Mouse (Mus musculus): ENCODE data around the gene Elp5. TPM values are rescaled to one million over a fixed set of nuclear protein-coding genes. Genes with fewer than 3 reads are reported as not detected.

The Elp5 gene
- polyA plus RNA-seq, 1 experiment from 2014 or later, result 124 TPM

DNA sequence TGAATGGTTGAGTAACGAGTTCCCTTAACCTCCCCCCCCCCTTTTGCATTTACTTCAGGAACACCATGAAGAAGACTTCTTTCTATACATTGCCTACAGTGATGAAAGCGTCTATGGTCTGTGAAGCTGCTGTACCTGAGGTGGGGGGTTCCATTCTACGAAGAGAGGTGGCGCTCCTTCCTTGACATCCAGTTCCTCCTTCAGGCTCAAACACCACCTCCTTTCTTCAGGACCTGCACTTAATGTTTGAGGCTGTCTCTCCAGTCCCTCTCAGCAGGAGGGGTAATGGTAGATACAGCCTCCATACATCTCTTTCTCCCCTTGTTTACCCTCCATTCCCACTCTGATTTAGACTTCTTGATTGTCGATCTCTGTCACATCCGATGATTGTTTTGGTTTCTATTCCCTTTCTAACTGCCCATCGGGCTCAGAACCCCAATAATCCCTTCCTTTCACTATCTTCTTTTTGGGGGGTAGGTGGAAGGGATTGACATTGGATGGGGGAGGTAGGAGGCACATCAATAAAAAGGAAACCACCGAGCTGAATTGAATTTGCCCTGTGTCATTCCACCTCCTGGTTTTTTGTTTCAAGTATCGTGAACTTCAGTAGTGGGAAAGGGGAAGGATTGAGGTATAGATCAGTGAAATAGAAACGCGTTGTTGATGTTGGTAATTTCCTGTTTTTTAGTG lies 12.2 kb upstream of the Elp5 start:
- Histone ChIP-seq H3K9ac (replicated peaks; ENCODE audit: low read length) (no peak overlapping the region), H3K9me3 (ENCODE audit: low read length) (no peaks in the 10 kb centered on the region), H3K4me2 (replicated peaks; ENCODE audit: low read depth, low read length) (peak overlapping the region; percentile 50), H3K36me3 (ENCODE audit: insufficient read depth, low read length) (peaks cover 34% of the 10 kb centered on the region), H3K27me3 (ENCODE audit: insufficient read depth, low read length) (no peaks in the 10 kb centered on the region), H3K4me1 (ENCODE audit: insufficient read depth, low read length) (peaks cover 32% of the 10 kb centered on the region), H3K4me3 (ENCODE audit: low read length) (peak overlapping the region; percentile 98; the same call in 1 of the 2 replicates), H3K27ac (ENCODE audit: low read length) (no peak overlapping the region)
- WGBS, result 88% methylated on average over 11 of the region's 11 CpGs
- no peak for ATAC-seq (ENCODE audit: low FRiP score, low TSS enrichment)

DNA sequence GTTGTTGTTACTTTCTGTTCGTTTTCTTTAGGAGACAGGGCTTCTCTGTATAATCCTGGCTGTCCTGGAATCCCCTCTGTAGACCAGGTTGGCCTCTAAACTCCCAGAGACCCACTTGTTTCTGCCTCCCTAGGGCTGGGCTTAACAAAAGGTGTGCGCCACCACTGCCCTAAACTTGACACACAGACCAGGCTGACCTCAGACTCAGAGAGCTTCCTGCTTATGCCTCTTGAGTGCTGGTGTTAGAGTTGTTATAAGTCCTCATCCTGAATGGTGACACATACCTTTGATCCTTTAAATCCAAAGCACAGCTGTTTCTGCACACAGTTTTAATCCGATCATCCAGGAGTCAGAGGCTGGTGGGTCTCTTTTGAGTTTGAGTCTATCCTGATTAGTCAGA lies 10.6 kb upstream of the Elp5 start:
- Histone ChIP-seq H3K27ac (ENCODE audit: low read length) (no peak overlapping the region), H3K9ac (replicated peaks; ENCODE audit: low read length) (peak overlapping the region; percentile 94; the same call in 1 of the 2 replicates), H3K27me3 (ENCODE audit: insufficient read depth, low read length) (no peaks in the 10 kb centered on the region), H3K36me3 (ENCODE audit: insufficient read depth, low read length) (peaks cover 31% of the 10 kb centered on the region), H3K4me2 (replicated peaks; ENCODE audit: low read depth, low read length) (peak overlapping the region; percentile 71), H3K4me3 (ENCODE audit: low read length) (no peak overlapping the region), H3K9me3 (ENCODE audit: low read length) (no peaks in the 10 kb centered on the region), H3K4me1 (ENCODE audit: insufficient read depth, low read length) (peaks cover 29% of the 10 kb centered on the region)
- no peak for ATAC-seq (ENCODE audit: low FRiP score, low TSS enrichment)
- 88% methylated on average over 3 of the region's 3 CpGs for WGBS

DNA sequence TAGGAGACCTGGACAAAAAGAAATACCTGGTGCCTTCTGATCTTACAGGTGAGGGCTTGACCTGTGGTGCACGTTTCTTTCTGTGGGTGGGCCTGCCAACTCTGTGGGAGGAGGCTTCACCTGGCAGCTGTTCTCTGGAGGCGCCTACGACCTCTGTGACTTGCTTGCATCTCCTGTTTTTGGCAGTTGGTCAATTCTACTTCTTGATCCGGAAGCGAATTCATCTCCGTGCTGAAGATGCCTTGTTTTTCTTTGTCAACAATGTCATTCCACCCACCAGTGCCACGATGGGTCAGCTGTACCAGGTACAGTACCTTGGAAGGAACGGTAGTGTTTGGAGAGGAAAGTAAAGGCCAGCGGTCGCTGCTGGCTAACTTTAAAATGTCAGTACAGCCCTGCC lies 10.1 kb upstream of the Elp5 start:
- H3K9ac ChIP-seq (replicated peaks; ENCODE audit: low read length), result peak overlapping the region; percentile 94

DNA sequence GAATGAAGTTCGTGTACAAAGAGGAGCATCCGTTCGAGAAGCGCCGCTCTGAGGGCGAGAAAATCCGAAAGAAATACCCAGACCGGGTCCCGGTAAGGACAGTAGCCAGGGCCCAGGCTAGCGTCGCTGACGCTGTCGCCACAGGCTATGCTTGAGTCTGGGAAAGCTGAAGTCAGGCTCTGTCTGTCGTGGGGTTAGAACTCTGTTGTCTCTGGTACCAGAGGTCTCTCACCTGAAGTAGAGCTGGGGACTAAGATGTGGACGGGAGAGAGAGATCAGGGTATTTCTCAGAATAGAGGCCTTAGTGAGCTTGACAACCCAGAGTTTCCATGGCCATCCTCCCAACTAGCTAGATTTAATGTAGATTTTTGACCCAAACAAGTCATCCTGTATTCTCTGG lies 9.4 kb upstream of the Elp5 start:
- Histone ChIP-seq H3K27ac (ENCODE audit: low read length) (peak overlapping the region; percentile 96), H3K4me3 (ENCODE audit: low read length) (peak overlapping the region; percentile 95), H3K9ac (replicated peaks; ENCODE audit: low read length) (peak overlapping the region; percentile 94), H3K4me2 (replicated peaks; ENCODE audit: low read depth, low read length) (peak overlapping the region; percentile 71), H3K4me1 (ENCODE audit: insufficient read depth, low read length) (peaks cover 21% of the 10 kb centered on the region), H3K27me3 (ENCODE audit: insufficient read depth, low read length) (no peaks in the 10 kb centered on the region), H3K36me3 (ENCODE audit: insufficient read depth, low read length) (peaks cover 30% of the 10 kb centered on the region), H3K9me3 (ENCODE audit: low read length) (no peaks in the 10 kb centered on the region)
- ATAC-seq (ENCODE audit: low FRiP score, low TSS enrichment), result peak; percentile 5; the same call in 1 of the 2 replicates
- 0% methylated on average over 15 of the region's 15 CpGs for WGBS

More for the DNA sequence above, 10.1 kb upstream of the Elp5 start:
- H3K4me3 ChIP-seq (ENCODE audit: low read length), result peak overlapping the region; percentile 95
- H3K27ac ChIP-seq (ENCODE audit: low read length), result no peak overlapping the region
- 80% methylated on average over 10 of the region's 10 CpGs for WGBS
- ATAC-seq (ENCODE audit: low FRiP score, low TSS enrichment), result no peak
- peaks cover 26% of the 10 kb centered on the region for H3K36me3 ChIP-seq (ENCODE audit: insufficient read depth, low read length)
- no peaks in the 10 kb centered on the region for H3K27me3 ChIP-seq (ENCODE audit: insufficient read depth, low read length)
- peak overlapping the region; percentile 71 for H3K4me2 ChIP-seq (replicated peaks; ENCODE audit: low read depth, low read length)
- H3K9me3 ChIP-seq (ENCODE audit: low read length), result no peaks in the 10 kb centered on the region
- H3K4me1 ChIP-seq (ENCODE audit: insufficient read depth, low read length), result peaks cover 23% of the 10 kb centered on the region

DNA sequence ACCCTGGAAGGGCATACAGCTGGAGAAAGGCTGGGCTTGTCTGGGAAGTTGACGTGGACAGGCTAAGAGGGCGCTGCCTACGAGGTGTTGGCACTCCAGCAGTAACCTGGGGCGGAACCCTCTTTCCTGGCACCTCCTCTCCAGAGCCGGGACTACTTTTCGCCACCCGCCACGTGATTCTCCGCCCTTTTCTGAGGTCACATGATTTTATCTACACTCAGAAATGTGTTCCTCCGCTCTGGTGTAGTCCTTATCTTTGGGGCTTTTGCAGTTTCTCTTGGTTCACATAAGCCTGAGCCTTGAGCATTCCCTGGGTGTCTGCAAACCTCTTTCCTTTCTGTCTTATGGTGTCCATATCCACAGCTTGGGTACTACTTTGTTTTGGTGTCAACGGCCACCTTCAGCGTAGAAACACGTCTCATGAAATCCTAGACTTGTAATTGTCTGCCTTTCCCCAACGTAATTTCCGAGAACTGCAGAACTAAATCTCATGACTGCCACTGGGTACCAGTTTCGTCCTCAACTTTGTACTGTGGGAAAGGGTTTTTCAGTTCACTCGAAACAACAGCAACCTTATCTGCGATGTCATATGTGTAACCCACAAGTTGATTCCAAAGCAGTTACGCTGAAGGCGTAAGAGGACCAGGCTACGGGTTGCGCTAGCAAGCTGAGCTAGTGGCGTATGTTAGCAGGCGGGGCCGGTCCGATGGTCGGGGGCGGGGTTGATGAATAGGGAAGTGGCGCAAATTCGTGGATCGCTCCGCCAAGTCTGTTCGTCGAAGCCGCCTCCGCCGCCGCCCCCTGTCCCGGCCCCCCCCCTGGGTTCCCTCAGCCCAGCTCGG lies 8.8 kb upstream of the Elp5 start, which contains the start of gene Gabarap:
TSS of gene Gabarap (plus strand) at position 294 of the 842 bp plus-strand sequence.
- Histone ChIP-seq H3K27me3 (ENCODE audit: insufficient read depth, low read length) (no peaks in the 10 kb centered on the region), H3K4me3 (ENCODE audit: low read length) (peak within 1 kb of the TSS; percentile 95), H3K4me2 (replicated peaks; ENCODE audit: low read depth, low read length) (peak within 1 kb of the TSS; percentile 71), H3K36me3 (ENCODE audit: insufficient read depth, low read length) (peaks cover 34% of the 10 kb centered on the region), H3K27ac (ENCODE audit: low read length) (peak within 1 kb of the TSS; percentile 96), H3K4me1 (ENCODE audit: insufficient read depth, low read length) (peaks cover 21% of the 10 kb centered on the region), H3K9ac (replicated peaks; ENCODE audit: low read length) (peak within 1 kb of the TSS; percentile 94), H3K9me3 (ENCODE audit: low read length) (no peaks in the 10 kb centered on the region)
- WGBS, result 0% methylated on average over 40 of the region's 40 CpGs
- peak; percentile 76 for ATAC-seq (ENCODE audit: low FRiP score, low TSS enrichment)

DNA sequence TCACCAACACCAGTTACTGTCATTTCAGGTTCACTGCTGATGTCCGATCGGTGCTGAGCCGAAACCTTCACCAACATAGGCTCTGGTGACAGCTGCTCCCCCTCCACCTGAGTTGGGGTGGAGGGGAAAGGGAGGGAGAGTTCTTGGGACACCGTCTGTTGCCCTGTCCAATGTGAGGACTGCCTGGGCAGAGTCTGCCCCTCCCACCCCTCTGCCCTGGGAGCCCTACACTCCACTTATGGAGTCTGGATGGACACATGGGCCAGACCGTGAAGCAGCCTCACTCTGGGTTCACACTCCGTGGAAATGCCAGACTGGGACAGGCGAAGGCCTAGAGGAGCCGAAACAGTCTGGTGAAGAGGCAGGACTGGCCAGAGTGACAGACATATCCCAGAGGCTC lies 7.6 kb upstream of the Elp5 start:
- H3K9me3 ChIP-seq (ENCODE audit: low read length), result no peaks in the 10 kb centered on the region
- no peak overlapping the region for H3K4me3 ChIP-seq (ENCODE audit: low read length)
- H3K4me2 ChIP-seq (replicated peaks; ENCODE audit: low read depth, low read length), result no peak overlapping the region
- H3K4me1 ChIP-seq (ENCODE audit: insufficient read depth, low read length), result peaks cover 18% of the 10 kb centered on the region
- H3K36me3 ChIP-seq (ENCODE audit: insufficient read depth, low read length), result peaks cover 43% of the 10 kb centered on the region
- H3K27ac ChIP-seq (ENCODE audit: low read length), result peak overlapping the region; percentile 29; the same call in 1 of the 2 replicates
- WGBS, result 88% methylated on average over 8 of the region's 8 CpGs
- 0 out of 2 replicates have a peak overlapping the region, but pooled peaks have one; percentile 6 for H3K9ac ChIP-seq (replicated peaks; ENCODE audit: low read length)
- 0 out of 2 replicates have a peak, but pooled peaks have one; percentile 10 for ATAC-seq (ENCODE audit: low FRiP score, low TSS enrichment)
- no peaks in the 10 kb centered on the region for H3K27me3 ChIP-seq (ENCODE audit: insufficient read depth, low read length)

DNA sequence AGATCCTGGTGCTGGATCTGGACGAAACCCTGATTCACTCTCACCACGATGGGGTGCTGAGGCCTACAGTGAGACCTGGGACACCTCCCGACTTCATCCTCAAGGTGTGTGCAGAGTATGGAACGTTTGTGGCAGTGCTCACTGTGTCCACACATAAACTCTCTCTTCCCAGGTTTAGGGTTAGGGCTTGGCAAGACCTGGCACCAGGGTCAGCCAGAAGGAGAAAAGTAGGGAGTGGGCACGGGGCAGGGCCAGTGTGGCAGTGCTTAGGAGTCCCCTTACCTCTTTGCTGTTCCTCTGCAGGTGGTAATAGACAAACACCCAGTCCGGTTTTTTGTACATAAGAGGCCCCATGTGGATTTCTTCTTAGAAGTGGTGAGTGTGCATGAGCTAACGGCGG lies 2.1 kb upstream of the Elp5 start:
- no peak overlapping the region for H3K4me3 ChIP-seq (ENCODE audit: low read length)
- no peaks in the 10 kb centered on the region for H3K9me3 ChIP-seq (ENCODE audit: low read length)
- H3K27me3 ChIP-seq (ENCODE audit: insufficient read depth, low read length), result no peaks in the 10 kb centered on the region
- peaks cover 41% of the 10 kb centered on the region for H3K36me3 ChIP-seq (ENCODE audit: insufficient read depth, low read length)
- peaks cover 21% of the 10 kb centered on the region for H3K4me1 ChIP-seq (ENCODE audit: insufficient read depth, low read length)
- no peak for ATAC-seq (ENCODE audit: low FRiP score, low TSS enrichment)
- H3K9ac ChIP-seq (replicated peaks; ENCODE audit: low read length), result no peak overlapping the region
- no peak overlapping the region for H3K27ac ChIP-seq (ENCODE audit: low read length)
- H3K4me2 ChIP-seq (replicated peaks; ENCODE audit: low read depth, low read length), result no peak overlapping the region
- WGBS, result 87% methylated on average over 8 of the region's 8 CpGs

DNA sequence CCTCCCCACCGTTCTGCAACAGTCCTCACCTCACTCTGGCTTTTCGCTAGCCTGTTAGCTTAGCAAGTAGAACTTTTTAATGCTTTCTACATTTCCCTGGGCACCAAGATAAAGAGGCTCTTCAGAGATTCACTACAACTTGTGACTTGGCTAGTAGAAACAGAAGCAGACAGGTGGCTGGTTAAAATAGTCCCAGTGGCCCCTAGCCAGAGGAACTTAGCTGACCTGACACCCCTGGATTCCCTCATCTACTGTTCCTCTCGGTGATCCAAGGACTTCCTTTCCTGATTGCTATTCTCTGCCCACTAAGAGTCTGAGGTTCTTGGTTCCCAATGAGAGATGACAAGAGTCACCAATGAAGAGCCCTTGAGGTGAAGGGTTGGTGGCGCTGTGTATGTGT lies 1.1 kb upstream of the Elp5 start:
- peak overlapping the region; percentile 100; the same call in 1 of the 2 replicates for H3K4me3 ChIP-seq (ENCODE audit: low read length)
- 69% methylated on average over 4 of the region's 4 CpGs for WGBS
- H3K9me3 ChIP-seq (ENCODE audit: low read length), result no peaks in the 10 kb centered on the region
- H3K4me2 ChIP-seq (replicated peaks; ENCODE audit: low read depth, low read length), result peak overlapping the region; percentile 86
- peak overlapping the region; percentile 61; the same call in 1 of the 2 replicates for H3K27ac ChIP-seq (ENCODE audit: low read length)
- ATAC-seq (ENCODE audit: low FRiP score, low TSS enrichment), result no peak
- H3K36me3 ChIP-seq (ENCODE audit: insufficient read depth, low read length), result peaks cover 34% of the 10 kb centered on the region
- H3K27me3 ChIP-seq (ENCODE audit: insufficient read depth, low read length), result no peaks in the 10 kb centered on the region
- peaks cover 28% of the 10 kb centered on the region for H3K4me1 ChIP-seq (ENCODE audit: insufficient read depth, low read length)
- peak overlapping the region; percentile 66 for H3K9ac ChIP-seq (replicated peaks; ENCODE audit: low read length)

DNA sequence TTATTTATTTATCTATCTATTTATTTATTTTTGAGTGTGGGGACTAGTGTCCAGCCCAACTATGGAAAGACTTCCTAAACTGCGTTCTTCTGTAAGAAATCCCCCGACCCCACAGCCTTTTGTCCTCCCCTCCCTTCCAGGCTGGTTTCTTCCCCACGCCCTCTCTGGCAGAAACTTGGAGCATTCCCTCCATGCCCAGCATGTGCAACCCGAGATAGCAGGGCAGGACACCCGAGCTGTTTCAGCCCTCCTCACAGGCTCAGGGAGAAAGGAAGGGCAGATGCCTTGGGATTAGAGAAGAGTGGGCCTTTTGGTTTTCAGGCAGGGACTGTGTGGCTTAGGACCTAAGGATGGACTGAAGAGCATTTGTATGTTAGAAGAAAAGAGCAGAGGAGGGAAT lies 560 bp upstream of the Elp5 start:
- peaks cover 33% of the 10 kb centered on the region for H3K36me3 ChIP-seq (ENCODE audit: insufficient read depth, low read length)
- no peak for ATAC-seq (ENCODE audit: low FRiP score, low TSS enrichment)
- peak overlapping the region; percentile 61; the same call in 1 of the 2 replicates for H3K27ac ChIP-seq (ENCODE audit: low read length)

More for the DNA sequence above, 560 bp upstream of the Elp5 start:
- H3K27me3 ChIP-seq (ENCODE audit: insufficient read depth, low read length), result no peaks in the 10 kb centered on the region
- 7% methylated on average over 5 of the region's 5 CpGs for WGBS
- H3K9ac ChIP-seq (replicated peaks; ENCODE audit: low read length), result peak overlapping the region; percentile 66
- peak overlapping the region; percentile 100 for H3K4me3 ChIP-seq (ENCODE audit: low read length)
- H3K4me2 ChIP-seq (replicated peaks; ENCODE audit: low read depth, low read length), result peak overlapping the region; percentile 86
- peaks cover 28% of the 10 kb centered on the region for H3K4me1 ChIP-seq (ENCODE audit: insufficient read depth, low read length)
- H3K9me3 ChIP-seq (ENCODE audit: low read length), result no peaks in the 10 kb centered on the region
